Mouse (Mus musculus): ENCODE data around the gene Clip2.

GRCm38 (mm10) chr5:134568964-134569491 lies 16.8 kb upstream of the Clip2 start:
- TF ChIP-seq CTCF (IDR thresholded peaks at IDR 0.05; ENCODE audit: extremely low read depth, insufficient read length, insufficient replicate concordance, low read depth, low read length) (no peak), POLR2A (IDR thresholded peaks at IDR 0.05; ENCODE audit: low read depth, low read length) (no peak)
